Mouse (Mus musculus): ENCODE measurements around the gene Dmac1. TPM values are rescaled to one million over a fixed set of nuclear protein-coding genes. Genes with fewer than 3 reads are reported as not detected.

Gene Dmac1
- polyA plus RNA-seq, 1 experiment from 2014 or later = 138 TPM

DNA sequence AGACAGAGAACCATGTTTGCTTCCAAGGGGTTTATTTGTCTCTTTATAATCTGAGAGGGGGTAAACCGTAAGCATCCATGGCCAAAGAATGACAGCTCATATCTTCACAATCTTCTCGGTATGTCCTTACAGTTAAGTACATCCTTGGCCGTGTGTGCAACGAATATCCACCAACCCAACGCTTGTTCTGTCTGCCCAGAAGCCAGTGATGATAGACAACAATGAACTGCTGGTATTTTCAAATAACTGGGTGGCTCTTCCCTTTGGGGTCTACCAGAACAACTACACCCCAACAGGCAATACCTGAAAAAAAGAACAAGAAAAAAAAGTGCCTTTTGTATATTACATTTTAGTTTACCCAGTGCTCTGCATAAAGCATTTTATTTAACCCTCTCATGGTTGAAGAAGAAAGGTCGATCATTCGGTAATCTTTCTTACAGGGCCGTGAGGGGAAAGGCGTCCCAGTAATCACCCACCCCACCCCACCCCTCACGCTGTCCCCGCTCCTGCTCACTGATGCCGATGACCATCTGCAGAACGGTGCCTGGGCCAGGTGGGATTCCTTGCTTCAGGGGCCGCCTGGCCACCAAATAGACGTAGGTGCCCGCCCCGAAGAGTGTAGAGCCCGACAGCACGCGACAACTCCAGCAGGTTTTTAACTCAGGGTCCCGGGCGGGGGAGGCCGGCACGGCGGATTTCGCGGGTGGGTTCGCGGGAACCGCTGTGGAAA is 473 bp downstream of the Dmac1 start:
- peak; percentile 91 for ATAC-seq (ENCODE audit: low read depth)
- Histone ChIP-seq H3K9me3 (ENCODE audit: control insufficient read depth, low read length) (peaks cover 3% of the 10 kb centered on the region; the same call in 1 of the 2 replicates), H3K27ac (ENCODE audit: low read length) (no peak overlapping the region), H3K4me2 (ENCODE audit: low read depth, low read length) (peak overlapping the region; percentile 83), H3K27me3 (ENCODE audit: control insufficient read depth, insufficient read depth, low read depth, low read length) (no peaks in the 10 kb centered on the region), H3K9ac (ENCODE audit: low read length) (peak overlapping the region; percentile 96), H3K4me3 (ENCODE audit: low read length) (peak overlapping the region; percentile 90), H3K4me1 (replicated peaks; ENCODE audit: control insufficient read depth, insufficient read depth, low read length) (peaks cover 3% of the 10 kb centered on the region; the same call in 1 of the 2 replicates), H3K36me3 (ENCODE audit: control insufficient read depth, insufficient read depth, low read length) (peaks cover 9% of the 10 kb centered on the region; the same call in 1 of the 2 replicates)
- WGBS = 5% methylated on average over 30 of the region's 30 CpGs

DNA sequence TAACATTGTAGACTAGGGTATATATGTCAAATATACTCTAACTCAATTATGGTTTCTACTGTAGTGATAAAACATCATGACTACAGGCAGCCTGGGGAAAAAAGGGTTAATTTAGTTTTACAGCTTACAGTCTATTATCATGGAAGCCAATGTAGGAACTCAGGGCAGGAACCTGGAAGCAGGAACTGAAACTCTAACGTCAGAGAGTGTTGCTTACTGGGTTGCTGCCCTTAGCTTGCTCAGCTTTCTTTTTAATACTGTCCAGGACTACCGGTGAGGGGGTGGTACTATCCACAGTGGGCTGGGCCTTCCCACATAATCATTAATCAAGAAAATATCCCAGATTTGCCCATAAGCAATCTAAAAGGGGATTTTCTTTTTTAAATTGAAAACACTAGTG is 2.4 kb downstream of the Dmac1 start:
- H3K4me1 ChIP-seq (replicated peaks; ENCODE audit: control insufficient read depth, insufficient read depth, low read length) = peaks cover 3% of the 10 kb centered on the region; the same call in 1 of the 2 replicates
- no peak overlapping the region for H3K4me3 ChIP-seq (ENCODE audit: low read length)
- no peak for ATAC-seq (ENCODE audit: low read depth)
- WGBS = 81% methylated on average over 2 of the region's 2 CpGs
- peaks cover 9% of the 10 kb centered on the region; the same call in 1 of the 2 replicates for H3K36me3 ChIP-seq (ENCODE audit: control insufficient read depth, insufficient read depth, low read length)
- H3K4me2 ChIP-seq (ENCODE audit: low read depth, low read length) = no peak overlapping the region
- H3K9ac ChIP-seq (ENCODE audit: low read length) = no peak overlapping the region
- H3K9me3 ChIP-seq (ENCODE audit: control insufficient read depth, low read length) = peaks cover 3% of the 10 kb centered on the region; the same call in 1 of the 2 replicates
- no peaks in the 10 kb centered on the region for H3K27me3 ChIP-seq (ENCODE audit: control insufficient read depth, insufficient read depth, low read depth, low read length)
- H3K27ac ChIP-seq (ENCODE audit: low read length) = no peak overlapping the region

DNA sequence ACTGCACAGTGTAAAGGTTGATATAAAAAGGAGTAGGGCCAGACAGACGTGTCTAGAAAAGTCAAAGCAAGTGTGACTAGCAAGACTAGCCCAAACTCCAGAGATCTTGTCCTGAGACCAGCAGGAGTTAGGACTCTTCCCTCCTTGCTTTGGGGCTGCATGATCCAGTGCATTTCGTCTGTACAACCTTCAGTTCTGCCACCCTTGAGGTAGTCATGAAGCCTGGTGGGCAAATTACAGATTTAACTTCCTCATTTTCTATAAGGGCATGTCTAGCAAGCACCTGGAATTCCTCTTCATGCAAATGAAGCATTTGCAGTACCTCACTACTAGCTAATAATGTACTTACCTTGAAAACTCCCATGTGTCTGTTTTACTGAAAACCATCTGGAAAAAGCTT is 10.2 kb downstream of the Dmac1 start:
- no peak overlapping the region for H3K27ac ChIP-seq (ENCODE audit: low read length)
- no peak overlapping the region for H3K4me3 ChIP-seq (ENCODE audit: low read length)
- no peaks in the 10 kb centered on the region for H3K27me3 ChIP-seq (ENCODE audit: control insufficient read depth, insufficient read depth, low read depth, low read length)
- no peak for ATAC-seq (ENCODE audit: low read depth)
- no peaks in the 10 kb centered on the region for H3K4me1 ChIP-seq (replicated peaks; ENCODE audit: control insufficient read depth, insufficient read depth, low read length)
- no peaks in the 10 kb centered on the region; the same call in 1 of the 2 replicates for H3K36me3 ChIP-seq (ENCODE audit: control insufficient read depth, insufficient read depth, low read length)
- H3K4me2 ChIP-seq (ENCODE audit: low read depth, low read length) = no peak overlapping the region
- H3K9me3 ChIP-seq (ENCODE audit: control insufficient read depth, low read length) = no peaks in the 10 kb centered on the region
- WGBS = 71% methylated on average over 2 of the region's 2 CpGs
- H3K9ac ChIP-seq (ENCODE audit: low read length) = no peak overlapping the region

DNA sequence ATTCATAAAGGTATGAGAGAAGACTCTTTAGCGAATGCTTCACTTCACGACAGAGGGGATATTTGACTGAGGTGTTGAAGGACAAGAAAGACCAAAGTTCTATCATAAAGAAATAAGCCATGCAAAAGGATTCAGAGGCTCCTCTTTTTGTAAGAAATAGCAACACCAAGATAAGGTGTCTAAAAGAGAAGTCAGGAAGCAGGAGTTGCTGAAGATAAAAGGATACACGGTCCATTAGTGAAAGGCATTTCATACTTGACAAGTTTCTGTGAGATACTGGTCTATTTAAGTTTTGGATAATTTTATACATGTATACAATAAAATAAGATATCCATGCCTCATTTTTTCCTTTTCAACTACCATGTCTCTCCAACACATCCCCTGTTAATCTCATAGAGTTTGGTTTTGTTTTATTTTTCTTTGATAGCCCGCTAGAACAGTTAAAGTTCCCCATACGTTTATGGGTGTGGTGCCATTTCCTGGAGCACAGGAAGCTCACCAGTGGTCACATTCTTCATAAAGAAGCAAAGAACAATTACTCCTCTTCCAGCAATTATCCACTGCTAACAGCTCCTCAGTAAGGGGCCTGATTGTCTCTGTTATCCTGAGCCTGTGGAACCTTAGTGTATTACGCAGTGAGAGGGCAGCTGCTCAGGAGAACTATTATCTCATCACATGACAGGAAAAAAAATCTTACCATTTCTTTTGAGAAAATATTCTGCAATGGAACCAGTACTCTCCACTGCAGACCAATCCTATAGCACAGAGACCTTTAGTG is 11.1 kb downstream of the Dmac1 start:
- H3K9me3 ChIP-seq (ENCODE audit: control insufficient read depth, low read length) = no peaks in the 10 kb centered on the region
- H3K36me3 ChIP-seq (ENCODE audit: control insufficient read depth, insufficient read depth, low read length) = no peaks in the 10 kb centered on the region
- no peak overlapping the region for H3K27ac ChIP-seq (ENCODE audit: low read length)
- no peak overlapping the region for H3K4me2 ChIP-seq (ENCODE audit: low read depth, low read length)
- peak; percentile 23; the same call in 1 of the 2 replicates for ATAC-seq (ENCODE audit: low read depth)
- H3K27me3 ChIP-seq (ENCODE audit: control insufficient read depth, insufficient read depth, low read depth, low read length) = no peaks in the 10 kb centered on the region
- H3K4me3 ChIP-seq (ENCODE audit: low read length) = no peak overlapping the region
- H3K9ac ChIP-seq (ENCODE audit: low read length) = no peak overlapping the region
- WGBS = 54% methylated on average over 6 of the region's 6 CpGs
- H3K4me1 ChIP-seq (replicated peaks; ENCODE audit: control insufficient read depth, insufficient read depth, low read length) = 0 out of 2 replicates have a peak, but pooled peaks cover 5% of the 10 kb centered on the region

DNA sequence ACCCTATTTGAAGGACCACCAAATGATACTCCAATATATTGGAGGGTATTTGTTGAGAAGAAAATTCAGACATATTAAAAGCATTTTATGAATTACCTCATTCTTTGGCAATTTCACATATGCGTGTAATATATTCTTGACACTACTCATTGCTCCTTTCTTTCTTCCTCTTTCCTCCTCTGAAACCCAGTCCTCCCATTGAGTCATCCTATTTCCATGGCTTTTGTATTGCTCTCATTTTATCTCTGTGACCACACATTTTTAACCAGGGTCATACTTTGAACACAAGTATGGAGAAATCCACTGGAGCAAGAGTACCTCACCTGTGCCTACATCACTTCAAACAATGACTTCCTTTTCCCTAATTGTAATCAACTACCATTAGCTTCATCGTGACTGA is 13.9 kb downstream of the Dmac1 start:
- no peak for ATAC-seq (ENCODE audit: low read depth)
- no peaks in the 10 kb centered on the region for H3K36me3 ChIP-seq (ENCODE audit: control insufficient read depth, insufficient read depth, low read length)
- 0 out of 2 replicates have a peak, but pooled peaks cover 5% of the 10 kb centered on the region for H3K4me1 ChIP-seq (replicated peaks; ENCODE audit: control insufficient read depth, insufficient read depth, low read length)
- no peak overlapping the region for H3K9ac ChIP-seq (ENCODE audit: low read length)
- no peak overlapping the region for H3K27ac ChIP-seq (ENCODE audit: low read length)
- no peak overlapping the region for H3K4me3 ChIP-seq (ENCODE audit: low read length)
- H3K4me2 ChIP-seq (ENCODE audit: low read depth, low read length) = no peak overlapping the region
- no peaks in the 10 kb centered on the region for H3K27me3 ChIP-seq (ENCODE audit: control insufficient read depth, insufficient read depth, low read depth, low read length)
- WGBS = 84% methylated on average over 2 of the region's 2 CpGs
- H3K9me3 ChIP-seq (ENCODE audit: control insufficient read depth, low read length) = no peaks in the 10 kb centered on the region

DNA sequence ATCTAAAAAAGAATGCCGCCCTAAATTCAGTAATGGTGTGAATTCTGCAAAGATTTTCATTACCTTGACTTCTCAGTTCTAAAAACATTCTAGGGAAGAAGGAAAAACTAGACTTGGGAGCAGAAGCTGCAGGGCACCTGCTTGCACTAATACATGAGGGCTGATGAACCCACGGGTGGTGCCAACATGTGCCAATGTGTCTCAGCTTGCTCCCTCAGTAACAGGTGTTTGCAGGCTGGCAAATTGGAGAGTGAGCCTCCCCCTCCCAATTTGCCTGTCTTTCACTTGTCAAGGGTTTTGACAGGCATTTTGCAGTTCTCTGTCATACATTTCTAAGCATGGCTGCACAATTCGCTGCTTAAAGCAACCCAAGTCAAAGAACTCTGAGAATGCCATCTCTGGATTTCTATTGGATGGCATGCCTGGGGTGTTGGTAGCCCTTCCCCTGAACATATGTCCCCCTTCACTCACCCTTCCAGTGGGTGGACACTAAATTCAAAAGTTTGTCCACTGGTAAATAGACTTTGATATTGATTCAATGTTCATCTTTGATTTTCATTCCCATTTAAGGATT is 14.5 kb downstream of the Dmac1 start:
- no peak overlapping the region for H3K4me2 ChIP-seq (ENCODE audit: low read depth, low read length)
- no peak for ATAC-seq (ENCODE audit: low read depth)
- H3K9ac ChIP-seq (ENCODE audit: low read length) = no peak overlapping the region
- 93% methylated on average over 3 of the region's 3 CpGs for whole genome bisulfite sequencing
- no peaks in the 10 kb centered on the region for H3K36me3 ChIP-seq (ENCODE audit: control insufficient read depth, insufficient read depth, low read length)
- no peaks in the 10 kb centered on the region for H3K27me3 ChIP-seq (ENCODE audit: control insufficient read depth, insufficient read depth, low read depth, low read length)
- 0 out of 2 replicates have a peak, but pooled peaks cover 5% of the 10 kb centered on the region for H3K4me1 ChIP-seq (replicated peaks; ENCODE audit: control insufficient read depth, insufficient read depth, low read length)
- no peak overlapping the region for H3K4me3 ChIP-seq (ENCODE audit: low read length)
- no peak overlapping the region for H3K27ac ChIP-seq (ENCODE audit: low read length)
- H3K9me3 ChIP-seq (ENCODE audit: control insufficient read depth, low read length) = no peaks in the 10 kb centered on the region

DNA sequence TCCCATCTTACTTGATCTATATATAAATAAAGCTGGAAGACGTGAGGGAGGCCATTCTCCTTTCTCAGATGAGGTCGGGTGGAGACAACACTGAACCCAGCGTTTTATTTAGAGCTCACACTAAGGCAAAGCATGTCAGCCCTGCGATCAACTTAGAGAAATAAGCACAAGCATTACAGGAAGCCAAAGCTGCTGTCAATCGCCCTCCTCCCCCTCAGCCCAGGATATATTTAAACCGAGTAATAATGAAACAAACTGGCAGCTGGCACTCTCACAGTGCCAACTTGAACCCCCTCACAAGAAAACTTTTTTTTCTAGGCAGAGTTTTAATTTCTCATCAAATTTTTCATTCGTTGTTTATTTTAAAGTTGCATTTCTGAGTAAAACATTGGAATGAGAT is 15.7 kb downstream of the Dmac1 start:
- Histone ChIP-seq H3K4me2 (ENCODE audit: low read depth, low read length) (no peak overlapping the region), H3K4me3 (ENCODE audit: low read length) (no peak overlapping the region), H3K9me3 (ENCODE audit: control insufficient read depth, low read length) (no peaks in the 10 kb centered on the region), H3K4me1 (replicated peaks; ENCODE audit: control insufficient read depth, insufficient read depth, low read length) (0 out of 2 replicates have a peak, but pooled peaks cover 5% of the 10 kb centered on the region), H3K9ac (ENCODE audit: low read length) (no peak overlapping the region), H3K27ac (ENCODE audit: low read length) (no peak overlapping the region), H3K36me3 (ENCODE audit: control insufficient read depth, insufficient read depth, low read length) (no peaks in the 10 kb centered on the region), H3K27me3 (ENCODE audit: control insufficient read depth, insufficient read depth, low read depth, low read length) (no peaks in the 10 kb centered on the region)
- WGBS = 44% methylated on average over 7 of the region's 7 CpGs
- no peak for ATAC-seq (ENCODE audit: low read depth)

DNA sequence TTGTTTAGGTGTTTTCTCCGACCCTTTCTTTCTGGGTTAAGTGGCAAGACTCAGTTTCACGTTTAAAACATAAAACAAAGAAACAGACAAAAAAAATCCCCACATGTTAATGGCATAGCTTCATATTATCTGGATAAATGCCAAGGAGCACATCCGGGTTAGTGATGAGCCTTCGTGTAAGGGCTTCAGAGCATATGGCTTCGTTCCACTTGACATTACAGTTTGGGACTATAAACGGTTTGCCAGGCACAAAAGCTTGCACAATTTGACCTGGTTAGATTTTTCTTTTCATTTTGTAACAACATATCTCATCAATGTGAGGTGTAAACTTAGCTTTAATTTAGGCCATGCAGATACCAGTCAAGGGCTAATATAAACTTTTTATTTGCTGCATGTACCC is 17.9 kb downstream of the Dmac1 start:
- no peak overlapping the region for H3K9ac ChIP-seq (ENCODE audit: low read length)
- H3K4me1 ChIP-seq (replicated peaks; ENCODE audit: control insufficient read depth, insufficient read depth, low read length) = 0 out of 2 replicates have a peak, but pooled peaks cover 5% of the 10 kb centered on the region
- no peak overlapping the region for H3K4me2 ChIP-seq (ENCODE audit: low read depth, low read length)
- WGBS = 35% methylated on average over 6 of the region's 6 CpGs
- no peaks in the 10 kb centered on the region for H3K9me3 ChIP-seq (ENCODE audit: control insufficient read depth, low read length)
- no peak overlapping the region for H3K4me3 ChIP-seq (ENCODE audit: low read length)
- H3K36me3 ChIP-seq (ENCODE audit: control insufficient read depth, insufficient read depth, low read length) = no peaks in the 10 kb centered on the region
- H3K27ac ChIP-seq (ENCODE audit: low read length) = no peak overlapping the region
- H3K27me3 ChIP-seq (ENCODE audit: control insufficient read depth, insufficient read depth, low read depth, low read length) = no peaks in the 10 kb centered on the region
- peak; percentile 67; the same call in 1 of the 2 replicates for ATAC-seq (ENCODE audit: low read depth)

DNA sequence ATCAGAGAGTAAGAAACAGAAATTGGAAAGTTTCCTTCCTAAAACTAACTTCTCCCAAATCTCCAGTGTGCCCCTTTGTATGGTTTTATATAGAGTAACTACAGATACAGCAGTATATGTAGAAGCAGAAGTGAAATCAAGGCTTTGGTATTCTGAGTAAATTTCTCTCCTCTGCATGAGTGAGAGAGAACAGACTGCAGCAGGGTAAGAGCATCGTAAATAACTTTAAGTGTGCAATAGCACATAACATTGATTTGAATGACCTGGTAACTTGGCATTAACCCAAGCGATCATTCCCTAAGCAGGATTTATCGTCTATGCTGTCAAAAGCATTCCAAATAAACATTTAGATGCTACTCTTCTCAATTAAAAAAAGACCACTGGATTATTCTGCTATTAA is 18.7 kb downstream of the Dmac1 start:
- no peak overlapping the region for H3K4me3 ChIP-seq (ENCODE audit: low read length)
- H3K36me3 ChIP-seq (ENCODE audit: control insufficient read depth, insufficient read depth, low read length) = no peaks in the 10 kb centered on the region
- no peaks in the 10 kb centered on the region for H3K9me3 ChIP-seq (ENCODE audit: control insufficient read depth, low read length)
- no peaks in the 10 kb centered on the region for H3K27me3 ChIP-seq (ENCODE audit: control insufficient read depth, insufficient read depth, low read depth, low read length)
- no peak overlapping the region for H3K9ac ChIP-seq (ENCODE audit: low read length)
- ATAC-seq (ENCODE audit: low read depth) = peak; percentile 69; the same call in 1 of the 2 replicates
- no peak overlapping the region for H3K27ac ChIP-seq (ENCODE audit: low read length)
- H3K4me1 ChIP-seq (replicated peaks; ENCODE audit: control insufficient read depth, insufficient read depth, low read length) = 0 out of 2 replicates have a peak, but pooled peaks cover 5% of the 10 kb centered on the region
- 46% methylated on average over 3 of the region's 3 CpGs for WGBS
- H3K4me2 ChIP-seq (ENCODE audit: low read depth, low read length) = no peak overlapping the region

Measured in lung, embryonic 16.5 days (tissue).